Mouse (Mus musculus) layer of hippocampus, postnatal 25 days (tissue): ENCODE data around the gene Tln2. TPM values are rescaled to one million over a fixed set of nuclear protein-coding genes. Genes with fewer than 3 reads are reported as not detected.
"Not testable (repeated sequence)": the region's sequence is repeated elsewhere in the genome, so short reads cannot be mapped to it uniquely, and the experiment has no call there.

Experiments
- DNase-seq, 2 experiments: peaks; one replicate each; pipeline ENCODE4 v3.0.0; 2022; ENCODE audit warnings: mixed read lengths in 2 of 2, low spot score in 1 of 2; ENCODE audit errors: extremely low spot score in 1 of 2
- total RNA-seq, 2 experiments: library from RNA; stranded (reverse); gene quantifications; 2 replicates each; pipeline ENCODE4 v1.2.3; 2021

Tln2 gene
- total RNA-seq, 2 experiments from 2014 or later = 89.9 to 104 TPM

DNA sequence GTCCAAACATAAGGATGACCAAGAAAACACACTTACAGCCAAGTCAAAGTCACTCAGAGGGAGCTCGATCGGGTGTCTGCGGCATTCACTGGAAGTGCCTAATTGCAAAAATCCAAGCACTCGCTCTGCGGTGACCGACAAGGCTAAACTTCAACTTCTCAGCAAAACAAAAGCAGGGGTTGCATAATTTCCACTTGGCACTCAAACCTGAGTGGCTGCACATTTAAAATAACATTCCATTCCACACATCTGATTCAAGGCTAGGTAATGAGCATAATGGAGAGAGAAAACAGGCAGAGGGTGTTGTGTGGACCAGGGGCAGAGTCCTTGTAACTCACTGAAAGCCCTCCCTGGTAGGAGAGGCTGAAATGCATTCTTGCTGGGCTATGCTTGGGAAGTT lies 260.3 kb downstream of the Tln2 start:
- DNase-seq = no peak

DNA sequence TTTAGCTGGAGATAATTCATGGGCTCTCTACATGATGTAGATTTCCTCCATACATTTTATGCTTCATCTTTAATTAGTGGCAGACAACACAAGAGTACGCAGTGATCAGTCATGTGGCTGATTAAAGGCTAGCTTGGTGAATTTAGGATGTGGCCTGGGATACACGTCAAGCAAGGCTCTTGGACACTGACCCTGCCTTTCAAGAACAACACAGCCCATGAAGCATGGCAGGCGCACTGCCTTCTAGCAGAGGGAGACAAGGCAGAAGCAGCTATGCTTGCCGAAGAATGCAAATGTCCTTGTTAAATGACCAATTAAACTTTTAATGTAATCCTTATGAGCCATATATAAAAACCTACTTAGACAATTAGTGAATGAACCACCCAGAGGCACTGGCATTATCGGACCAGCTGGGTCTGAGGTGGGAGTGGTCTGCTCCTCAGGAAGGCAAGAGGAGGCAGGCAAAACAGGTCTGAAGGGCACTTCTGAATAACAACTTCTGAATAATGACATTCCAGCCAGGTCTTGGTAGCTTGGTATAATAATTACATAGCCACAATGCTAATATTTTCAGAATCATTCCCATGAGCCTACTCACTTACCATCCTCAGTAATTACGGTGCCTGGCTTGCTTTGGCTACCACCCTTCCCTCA lies 262.1 kb downstream of the Tln2 start:
- no peak for DNase-seq

DNA sequence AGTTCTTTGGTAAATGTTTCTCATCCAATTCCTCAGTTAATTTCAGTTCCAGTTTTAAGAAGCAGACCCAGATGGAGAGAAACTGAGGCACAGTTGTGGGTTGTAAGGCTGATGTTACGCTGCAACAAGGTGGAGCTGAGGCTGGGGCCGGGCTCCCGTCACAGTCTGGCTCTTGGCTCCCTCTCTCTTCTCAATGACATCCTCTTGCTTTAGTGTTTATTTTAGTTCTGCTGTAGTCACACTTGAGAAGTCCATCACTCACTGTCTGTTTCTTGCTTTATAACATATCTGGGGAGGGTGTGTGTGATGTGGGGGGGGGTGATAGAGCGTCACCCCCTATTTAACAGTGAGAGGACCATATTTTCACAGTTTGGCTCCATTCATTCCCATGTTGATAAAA lies 272.0 kb downstream of the Tln2 start:
- DNase-seq = no peak

GRCm38 (mm10) chr9:67286801-67287200 lies 272.7 kb downstream of the Tln2 start:
- no peak for DNase-seq

DNA sequence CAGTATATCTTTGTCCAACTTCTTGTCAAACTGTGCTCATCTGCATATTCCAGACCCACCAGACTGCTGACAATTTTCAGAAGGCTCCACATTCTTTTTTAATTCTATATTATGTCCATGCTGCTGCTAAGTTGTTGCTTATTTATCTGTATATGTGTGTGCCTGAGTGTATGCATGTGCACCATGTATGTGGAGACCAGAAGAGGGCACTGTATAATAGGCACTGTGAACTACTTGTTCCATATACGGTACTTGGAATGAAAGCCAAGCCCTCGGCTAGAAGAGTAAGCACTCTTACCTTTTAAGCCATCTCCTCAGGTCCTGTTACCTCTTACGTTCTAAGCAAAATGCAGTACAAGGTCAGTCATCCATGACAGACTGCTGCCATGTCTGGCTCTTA lies 274.0 kb downstream of the Tln2 start:
- DNase-seq = no peak

- DNase-seq = no peak
Observed at GRCm38 (mm10) chr9:67281812-67282211, 277.7 kb downstream of the Tln2 start.

GRCm38 (mm10) chr9:67280311-67280710 lies 279.2 kb downstream of the Tln2 start:
- DNase-seq = not testable (repeated sequence)

DNA sequence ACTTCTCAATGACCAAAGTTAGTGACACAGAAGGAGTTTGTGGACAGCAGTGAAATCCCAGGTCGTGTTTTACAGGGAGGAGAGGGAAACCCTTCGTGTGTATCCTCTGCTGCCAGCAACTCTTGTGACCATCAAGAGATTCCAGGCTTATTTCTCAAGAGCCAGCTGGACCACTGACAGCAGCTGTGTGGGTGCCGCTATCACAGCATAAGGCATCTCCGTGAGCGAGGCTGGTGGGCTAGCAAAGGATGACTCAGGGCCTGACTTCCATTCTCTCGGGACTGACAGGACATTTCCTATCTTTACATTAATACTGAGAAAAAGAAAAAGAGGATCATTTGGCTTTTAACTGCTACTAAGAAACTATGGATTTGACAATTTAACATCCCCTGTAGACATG lies 283.1 kb downstream of the Tln2 start:
- DNase-seq = no peak

DNA sequence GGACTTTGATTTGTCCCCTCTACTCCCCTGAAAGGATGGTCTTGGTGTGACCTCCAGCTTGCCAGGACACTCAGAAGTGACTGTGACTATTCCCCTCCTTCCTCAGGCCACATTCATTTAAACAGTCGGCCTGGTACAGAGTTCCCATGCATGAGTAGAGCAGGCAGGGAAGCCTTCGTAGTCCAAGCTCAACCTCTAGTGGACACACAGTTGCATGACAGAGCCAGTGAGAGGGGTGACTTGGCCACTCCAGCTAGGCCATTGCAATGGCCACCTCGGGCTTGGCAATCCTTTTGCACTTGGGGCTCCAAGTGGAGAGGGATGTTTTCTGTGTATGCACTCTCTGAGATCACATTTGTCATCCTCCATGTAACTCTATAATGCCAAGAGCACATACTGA lies 285.2 kb downstream of the Tln2 start:
- no peak for DNase-seq

DNA sequence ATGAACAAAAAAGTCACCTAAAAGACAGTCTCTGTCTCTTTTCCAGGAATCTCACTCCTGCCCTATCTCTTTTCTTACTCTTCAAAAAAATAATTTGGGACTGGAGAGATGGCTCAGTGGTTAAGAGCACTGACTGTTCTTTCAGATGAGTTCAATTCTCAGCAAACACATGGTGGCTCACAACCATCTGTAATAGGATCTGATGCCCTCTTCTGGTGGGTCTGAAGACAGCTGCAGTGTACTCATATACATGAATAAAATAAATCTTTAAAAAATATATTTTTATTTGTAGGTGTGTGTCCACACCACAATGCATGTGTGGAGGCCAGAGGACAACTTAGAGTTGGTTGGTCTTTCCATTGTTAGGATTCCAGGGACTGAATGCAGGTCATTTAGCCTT lies 286.1 kb downstream of the Tln2 start:
- no peak for DNase-seq

- DNase-seq = no peak
Observed at GRCm38 (mm10) chr9:67270734-67271133, 288.8 kb downstream of the Tln2 start.

DNA sequence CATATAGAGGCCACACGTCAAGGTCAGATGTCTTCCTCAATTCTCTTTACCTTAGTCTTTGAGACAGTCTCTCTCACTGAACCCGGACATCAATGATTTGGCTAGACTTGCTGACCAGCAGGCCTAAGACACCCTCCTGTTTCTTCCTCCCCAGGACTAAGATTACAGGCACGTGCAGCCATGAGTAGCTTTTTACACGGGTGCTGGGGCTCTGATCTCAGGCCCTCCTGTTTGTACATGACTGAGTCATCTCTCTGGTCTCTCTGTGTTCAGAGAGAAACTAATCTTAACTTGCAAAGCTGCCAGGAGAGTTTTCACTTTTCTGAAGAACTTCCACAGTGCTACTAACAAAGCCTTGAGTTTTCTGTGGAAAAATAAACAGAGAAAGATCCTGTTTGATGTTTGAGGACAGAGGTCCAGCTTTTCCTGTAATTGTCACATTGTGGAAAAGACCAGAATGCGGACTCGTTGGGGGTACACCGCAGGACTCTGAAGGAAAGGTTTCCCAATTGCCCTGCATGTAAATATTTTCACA lies 289.4 kb downstream of the Tln2 start:
- no peak for DNase-seq

- no peak for DNase-seq
Observed at GRCm38 (mm10) chr9:67267276-67267990, 292.1 kb downstream of the Tln2 start.

- no peak for DNase-seq
Observed at GRCm38 (mm10) chr9:67265513-67265912, 294.0 kb downstream of the Tln2 start.

GRCm38 (mm10) chr9:67264896-67265295 lies 294.6 kb downstream of the Tln2 start:
- no peak for DNase-seq

DNA sequence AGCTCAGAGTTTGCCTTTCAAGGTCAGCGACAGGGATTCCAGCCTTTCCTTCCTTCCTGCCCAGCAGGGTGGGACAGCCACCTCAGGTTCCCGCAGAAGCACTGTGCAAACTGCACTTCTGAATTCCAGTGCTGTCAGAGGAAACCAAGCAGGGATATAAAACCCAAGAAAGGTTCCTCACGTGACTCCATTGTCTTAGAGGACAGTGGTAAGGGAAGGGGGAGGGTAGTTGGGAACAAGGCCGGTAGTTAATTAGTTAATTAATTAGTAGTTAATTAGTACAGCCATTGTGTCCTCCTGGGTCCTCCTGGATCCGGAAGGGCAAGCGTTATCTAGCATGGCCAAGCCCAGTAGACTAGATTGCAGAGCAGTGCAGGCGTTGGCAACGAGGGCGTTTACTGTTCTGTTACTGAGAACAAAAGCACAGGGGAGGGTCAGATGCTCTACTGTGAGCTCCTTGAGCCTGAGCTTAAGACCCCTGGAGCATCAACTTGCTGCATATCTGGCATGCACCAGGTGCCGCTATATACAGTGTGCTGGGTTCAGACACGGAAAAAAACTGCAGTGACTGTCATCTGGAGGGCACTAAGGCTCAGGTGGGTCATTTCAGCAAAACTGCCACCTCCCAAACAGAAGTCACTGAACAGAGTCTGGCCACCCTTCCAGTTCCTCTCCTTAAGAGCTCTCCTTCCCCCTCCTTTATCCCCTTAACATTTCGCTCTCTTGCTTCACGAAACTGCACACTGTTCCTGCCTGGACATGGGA lies 298.5 kb downstream of the Tln2 start:
- DNase-seq = no peak

DNA sequence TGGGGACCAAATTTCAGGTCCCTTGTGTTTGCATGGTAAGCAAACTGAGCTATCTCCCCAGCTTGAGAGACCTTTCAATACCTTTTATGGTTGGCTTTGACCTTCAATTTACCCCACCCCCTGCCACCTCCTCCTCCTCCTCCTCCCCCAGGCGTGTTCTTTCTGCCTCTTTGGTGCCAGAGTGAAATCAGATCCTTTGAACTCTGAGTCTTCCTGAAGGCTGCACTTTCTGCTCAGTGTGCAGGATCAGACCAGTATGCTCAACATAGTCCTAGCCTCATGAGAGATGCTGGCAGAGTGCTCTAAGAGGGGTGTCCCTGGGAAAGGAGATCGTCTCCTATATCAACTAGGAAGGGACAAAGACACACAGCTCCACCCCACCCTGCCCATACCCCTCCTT lies 309.4 kb downstream of the Tln2 start:
- DNase-seq = no peak

DNA sequence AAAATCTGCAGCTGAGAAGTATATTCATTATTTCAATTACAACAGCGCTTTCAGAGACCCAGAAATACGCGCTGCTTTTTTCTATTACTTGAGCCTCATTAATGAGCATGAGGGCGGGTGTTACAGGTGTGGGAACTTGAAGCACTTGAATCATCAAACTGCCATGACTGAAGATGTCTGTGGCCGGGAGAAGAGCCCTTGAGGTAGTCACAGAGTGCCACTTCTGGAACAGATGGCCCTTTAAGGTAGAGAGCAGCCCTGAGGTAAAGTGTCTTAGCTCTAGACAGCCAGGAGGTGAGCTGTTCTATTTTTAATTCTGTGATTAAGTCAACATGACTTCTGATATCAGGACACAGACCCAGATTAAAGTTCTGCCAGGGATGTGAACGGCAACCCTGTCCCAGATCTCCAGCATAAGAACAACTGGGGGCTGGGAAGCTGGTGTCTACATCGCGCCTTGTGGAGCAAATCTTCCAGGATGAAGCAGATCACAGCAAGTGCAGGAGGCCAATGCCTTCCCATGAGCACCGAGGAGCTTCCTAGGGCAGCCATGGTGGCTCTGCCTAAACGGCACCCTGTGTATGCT lies 312.0 kb downstream of the Tln2 start:
- no peak for DNase-seq

- no peak for DNase-seq
Observed at GRCm38 (mm10) chr9:67245265-67245664, 314.2 kb downstream of the Tln2 start.

DNA sequence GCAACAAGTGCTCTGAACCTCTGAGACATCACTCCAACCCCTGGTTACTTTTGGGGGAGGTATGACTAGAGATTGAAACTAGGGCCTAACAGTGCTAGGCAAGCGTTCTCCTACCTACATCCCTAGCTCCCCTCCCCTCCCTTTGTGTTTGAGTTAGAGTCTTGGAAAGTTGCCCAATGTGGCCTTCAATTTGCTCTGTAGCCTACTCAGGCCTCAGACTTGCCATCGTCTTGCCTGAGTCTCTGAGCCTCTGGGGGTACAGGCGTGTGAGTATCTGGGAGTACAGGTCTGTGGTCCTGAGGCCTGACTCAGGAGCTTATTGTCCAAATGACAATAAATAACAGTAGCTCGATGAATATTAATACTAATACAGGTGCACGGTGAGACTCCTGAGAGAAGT lies 317.8 kb downstream of the Tln2 start:
- DNase-seq = no peak

GRCm38 (mm10) chr9:67240456-67240855 lies 319.0 kb downstream of the Tln2 start:
- DNase-seq = no peak
